Mouse (Mus musculus): ENCODE results near the gene Sorcs2. TPM values are rescaled to one million over a fixed set of nuclear protein-coding genes. Genes with fewer than 3 reads are reported as not detected.

Sorcs2 gene
- polyA plus RNA-seq, 1 experiment from 2014 or later: 7.3 TPM

- H3K9me3 ChIP-seq: no peaks in the 10 kb centered on the region
- no peak for ATAC-seq (replicated peaks)
- no peak overlapping the region for H3K4me3 ChIP-seq
- H3K27me3 ChIP-seq: no peaks in the 10 kb centered on the region
- no peak overlapping the region for H3K4me2 ChIP-seq (replicated peaks)
- H3K9ac ChIP-seq (replicated peaks): no peak overlapping the region
- no peaks in the 10 kb centered on the region for H3K36me3 ChIP-seq
- peaks cover 9% of the 10 kb centered on the region for H3K4me1 ChIP-seq
- no peak overlapping the region for H3K27ac ChIP-seq (replicated peaks)
- WGBS: 89% methylated on average over 11 of the region's 11 CpGs
Measured at GRCm38 (mm10) chr5:36176409-36176808, 221.5 kb downstream of the Sorcs2 start.

DNA sequence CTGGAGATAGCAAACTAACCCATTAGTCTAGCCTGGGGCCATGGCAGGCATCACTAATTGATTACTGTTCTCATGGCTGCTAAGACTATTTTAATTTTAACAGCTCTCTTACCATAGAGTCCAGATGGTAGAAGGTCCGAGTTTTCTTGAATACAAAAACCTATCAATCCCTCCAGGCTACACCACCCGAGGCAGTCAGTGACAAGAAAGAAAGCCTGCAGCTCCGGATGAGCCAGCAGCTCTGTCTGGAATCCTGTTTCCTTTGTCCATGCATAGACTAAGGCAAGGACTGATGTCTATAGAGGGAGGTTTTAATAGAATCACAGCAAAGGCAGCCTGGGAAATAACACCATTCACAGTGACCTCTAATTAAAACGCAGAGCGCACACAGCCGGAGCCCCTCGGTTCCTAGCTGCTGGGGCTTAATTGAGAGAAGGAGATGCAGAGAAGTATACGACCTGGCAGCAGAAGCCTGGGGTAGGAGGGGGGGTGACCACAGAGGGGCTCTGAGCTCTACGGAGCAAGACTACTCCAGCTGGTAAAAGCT, 223.3 kb downstream of the Sorcs2 start:
- no peak overlapping the region for H3K4me2 ChIP-seq (replicated peaks)
- no peaks in the 10 kb centered on the region for H3K9me3 ChIP-seq
- H3K4me1 ChIP-seq: peaks cover 9% of the 10 kb centered on the region
- no peak overlapping the region for H3K4me3 ChIP-seq
- H3K27ac ChIP-seq (replicated peaks): peak overlapping the region; percentile 58
- 2% methylated on average over 9 of the region's 9 CpGs for WGBS
- H3K27me3 ChIP-seq: no peaks in the 10 kb centered on the region
- peak; percentile 80 for ATAC-seq (replicated peaks)
- H3K9ac ChIP-seq (replicated peaks): no peak overlapping the region
- no peaks in the 10 kb centered on the region for H3K36me3 ChIP-seq

GRCm38 (mm10) chr5:36168963-36169650, 228.8 kb downstream of the Sorcs2 start:
- Histone ChIP-seq H3K4me2 (replicated peaks) (no peak overlapping the region), H3K9ac (replicated peaks) (no peak overlapping the region), H3K27me3 (no peaks in the 10 kb centered on the region), H3K27ac (replicated peaks) (no peak overlapping the region), H3K4me1 (peaks cover 7% of the 10 kb centered on the region; the same call in 1 of the 2 replicates), H3K9me3 (no peaks in the 10 kb centered on the region), H3K36me3 (no peaks in the 10 kb centered on the region), H3K4me3 (no peak overlapping the region)
- ATAC-seq (replicated peaks): no peak
- 68% methylated on average over 14 of the region's 14 CpGs for WGBS

- H3K27me3 ChIP-seq: no peaks in the 10 kb centered on the region
- no peaks in the 10 kb centered on the region for H3K9me3 ChIP-seq
- 61% methylated on average over 6 of the region's 6 CpGs for WGBS
- H3K27ac ChIP-seq (replicated peaks): no peak overlapping the region
- H3K4me1 ChIP-seq: peaks cover 7% of the 10 kb centered on the region; the same call in 1 of the 2 replicates
- no peak overlapping the region for H3K4me3 ChIP-seq
- H3K36me3 ChIP-seq: no peaks in the 10 kb centered on the region
- H3K9ac ChIP-seq (replicated peaks): no peak overlapping the region
- no peak overlapping the region for H3K4me2 ChIP-seq (replicated peaks)
- peak; percentile 68 for ATAC-seq (replicated peaks)
Measured at GRCm38 (mm10) chr5:36166346-36167013, 231.5 kb downstream of the Sorcs2 start.

- no peaks in the 10 kb centered on the region for H3K36me3 ChIP-seq
- WGBS: 74% methylated on average over 21 of the region's 21 CpGs
- no peaks in the 10 kb centered on the region for H3K9me3 ChIP-seq
- no peak for ATAC-seq (replicated peaks)
- no peak overlapping the region for H3K9ac ChIP-seq (replicated peaks)
- H3K4me1 ChIP-seq: peaks cover 7% of the 10 kb centered on the region; the same call in 1 of the 2 replicates
- H3K4me2 ChIP-seq (replicated peaks): no peak overlapping the region
- no peak overlapping the region for H3K4me3 ChIP-seq
- 0 out of 2 replicates have a peak overlapping the region, but pooled peaks have one; percentile 13 for H3K27ac ChIP-seq (replicated peaks)
- H3K27me3 ChIP-seq: no peaks in the 10 kb centered on the region
Measured at GRCm38 (mm10) chr5:36165424-36166302, 232.3 kb downstream of the Sorcs2 start.

- 44% methylated on average over 8 of the region's 8 CpGs for WGBS
- H3K9me3 ChIP-seq: no peaks in the 10 kb centered on the region
- no peak for ATAC-seq (replicated peaks)
- H3K4me3 ChIP-seq: no peak overlapping the region
- H3K4me2 ChIP-seq (replicated peaks): no peak overlapping the region
- H3K4me1 ChIP-seq: no peaks in the 10 kb centered on the region
- H3K27me3 ChIP-seq: no peaks in the 10 kb centered on the region
- no peak overlapping the region for H3K9ac ChIP-seq (replicated peaks)
- no peak overlapping the region for H3K27ac ChIP-seq (replicated peaks)
- H3K36me3 ChIP-seq: no peaks in the 10 kb centered on the region
Measured at GRCm38 (mm10) chr5:36154879-36155485, 243.0 kb downstream of the Sorcs2 start.

- Histone ChIP-seq H3K27ac (replicated peaks) (no peak overlapping the region), H3K9ac (replicated peaks) (no peak overlapping the region), H3K27me3 (no peaks in the 10 kb centered on the region), H3K9me3 (no peaks in the 10 kb centered on the region), H3K4me1 (no peaks in the 10 kb centered on the region), H3K36me3 (no peaks in the 10 kb centered on the region), H3K4me3 (no peak overlapping the region), H3K4me2 (replicated peaks) (no peak overlapping the region)
- 88% methylated on average over 2 of the region's 2 CpGs for WGBS
- no peak for ATAC-seq (replicated peaks)
Measured at GRCm38 (mm10) chr5:36153261-36153660, 244.7 kb downstream of the Sorcs2 start.

- no peaks in the 10 kb centered on the region for H3K36me3 ChIP-seq
- ATAC-seq (replicated peaks): no peak
- no peaks in the 10 kb centered on the region for H3K4me1 ChIP-seq
- no peak overlapping the region for H3K9ac ChIP-seq (replicated peaks)
- no peak overlapping the region for H3K4me3 ChIP-seq
- H3K27ac ChIP-seq (replicated peaks): no peak overlapping the region
- no peak overlapping the region for H3K4me2 ChIP-seq (replicated peaks)
- no peaks in the 10 kb centered on the region for H3K9me3 ChIP-seq
- WGBS: 63% methylated on average over 8 of the region's 8 CpGs
- H3K27me3 ChIP-seq: no peaks in the 10 kb centered on the region
Measured at GRCm38 (mm10) chr5:36151086-36151485, 246.9 kb downstream of the Sorcs2 start.

DNA sequence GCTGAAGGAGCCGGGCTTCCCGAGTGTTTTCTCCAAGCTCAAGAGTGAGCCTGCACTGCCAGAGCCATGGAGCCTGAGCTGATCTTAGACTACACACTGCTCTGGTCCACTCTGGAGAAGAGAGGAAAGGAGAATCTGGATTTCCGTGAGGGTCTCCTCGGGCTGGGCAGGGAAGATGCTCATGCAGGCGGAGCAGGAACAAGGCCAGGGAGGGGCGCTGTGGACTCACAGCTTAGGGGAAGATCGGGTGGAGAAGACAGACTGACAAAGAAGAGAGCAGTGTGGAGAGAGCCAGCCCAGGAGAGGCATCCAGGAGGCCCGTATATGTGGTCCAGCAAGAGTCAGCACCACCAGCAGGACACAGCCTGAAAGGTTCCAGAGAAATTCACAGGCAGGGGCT, 248.8 kb downstream of the Sorcs2 start:
- Histone ChIP-seq H3K27me3 (no peaks in the 10 kb centered on the region), H3K9ac (replicated peaks) (no peak overlapping the region), H3K36me3 (no peaks in the 10 kb centered on the region), H3K4me3 (no peak overlapping the region), H3K4me2 (replicated peaks) (no peak overlapping the region), H3K27ac (replicated peaks) (no peak overlapping the region), H3K9me3 (no peaks in the 10 kb centered on the region), H3K4me1 (0 out of 2 replicates have a peak, but pooled peaks cover 4% of the 10 kb centered on the region)
- no peak for ATAC-seq (replicated peaks)
- 42% methylated on average over 8 of the region's 8 CpGs for WGBS

DNA sequence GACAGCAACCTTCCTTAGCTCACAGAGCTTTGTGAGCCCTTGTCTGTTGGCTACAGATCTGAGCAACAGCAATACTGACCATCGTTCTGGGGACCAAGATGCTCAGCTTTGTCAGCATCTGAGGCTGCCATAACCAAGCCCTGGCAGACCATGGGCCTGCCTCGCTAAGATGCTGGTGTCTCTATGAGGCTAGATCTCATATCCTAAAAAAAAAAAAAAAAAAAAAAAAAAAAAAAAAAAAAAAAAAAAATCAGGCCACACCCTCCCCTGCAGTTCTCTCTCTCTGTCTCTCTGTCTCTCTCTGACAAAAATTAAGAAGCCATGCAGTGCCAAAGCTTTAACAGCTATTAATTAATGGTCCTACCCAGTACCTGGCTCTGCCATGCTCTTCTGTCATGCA, 251.3 kb downstream of the Sorcs2 start:
- no peak for ATAC-seq (replicated peaks)
- H3K4me3 ChIP-seq: no peak overlapping the region
- no peak overlapping the region for H3K27ac ChIP-seq (replicated peaks)
- peaks cover 11% of the 10 kb centered on the region; the same call in 1 of the 2 replicates for H3K4me1 ChIP-seq
- H3K36me3 ChIP-seq: no peaks in the 10 kb centered on the region
- no peak overlapping the region for H3K4me2 ChIP-seq (replicated peaks)
- no peak overlapping the region for H3K9ac ChIP-seq (replicated peaks)
- no peaks in the 10 kb centered on the region for H3K27me3 ChIP-seq
- no peaks in the 10 kb centered on the region for H3K9me3 ChIP-seq
- 84% methylated on average over 2 of the region's 2 CpGs for WGBS

DNA sequence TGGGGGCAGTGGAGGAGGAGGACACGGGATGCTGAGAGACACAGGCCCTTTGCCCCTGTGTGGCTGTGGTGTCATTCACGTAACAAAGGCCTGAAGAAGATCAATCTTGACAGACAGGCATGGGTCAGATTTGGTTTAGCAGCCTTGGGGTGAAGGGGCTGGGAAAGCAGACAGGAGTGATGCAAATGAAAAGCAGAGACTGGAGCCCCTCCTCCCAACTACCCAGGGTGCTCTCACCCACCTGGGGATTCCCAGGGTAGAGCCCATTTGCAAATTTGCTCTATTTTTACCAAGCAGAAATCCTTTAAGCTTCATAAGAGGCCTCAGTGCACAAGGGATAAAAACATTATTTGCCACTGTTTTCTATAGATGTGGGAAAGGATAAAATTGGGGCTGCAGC, 253.4 kb downstream of the Sorcs2 start:
- H3K36me3 ChIP-seq: no peaks in the 10 kb centered on the region
- WGBS: 49% methylated on average over 2 of the region's 2 CpGs
- H3K9ac ChIP-seq (replicated peaks): no peak overlapping the region
- peaks cover 11% of the 10 kb centered on the region; the same call in 1 of the 2 replicates for H3K4me1 ChIP-seq
- H3K4me2 ChIP-seq (replicated peaks): no peak overlapping the region
- no peaks in the 10 kb centered on the region for H3K9me3 ChIP-seq
- H3K27me3 ChIP-seq: no peaks in the 10 kb centered on the region
- no peak overlapping the region for H3K4me3 ChIP-seq
- no peak for ATAC-seq (replicated peaks)
- no peak overlapping the region for H3K27ac ChIP-seq (replicated peaks)
